Mouse (Mus musculus) E14TG2a.4 (cell line): ENCODE data around the gene Ppid.

Experiments
- CTCF ChIP-seq: conservative IDR thresholded peaks from 2 replicates; pipeline ENCODE4 v1.5.1; 2014; ENCODE audit warnings: low read length
- NANOG ChIP-seq: IDR thresholded peaks from 2 replicates; pipeline ENCODE4 v1.6.1; 2014; ENCODE audit warnings: borderline replicate concordance, low read length, mixed read lengths

GRCm38 (mm10) chr3:79591793-79592471, 790 bp downstream of the Ppid start:
- TF ChIP-seq CTCF (no peak), NANOG (no peak)
